Mouse (Mus musculus) left cerebral cortex, adult 18-20 months (tissue): Measurements from ENCODE around the gene Rnf213. TPM values are rescaled to one million over a fixed set of nuclear protein-coding genes. Genes with fewer than 3 reads are reported as not detected.

ENCODE experiments used
- DNase-seq, 2 experiments: peaks; one replicate each; pipeline ENCODE4 v3.0.0; 2021 to 2022; ENCODE audit warnings: low spot score in 2 of 2, mixed read lengths in 1 of 2
- total RNA-seq, 2 experiments: library from RNA; stranded (reverse); gene quantifications; 2 replicates each; pipeline ENCODE4 v1.2.3; 2021

Rnf213 gene
- total RNA-seq, 2 experiments from 2014 or later: 3.6 to 4.0 TPM

DNA sequence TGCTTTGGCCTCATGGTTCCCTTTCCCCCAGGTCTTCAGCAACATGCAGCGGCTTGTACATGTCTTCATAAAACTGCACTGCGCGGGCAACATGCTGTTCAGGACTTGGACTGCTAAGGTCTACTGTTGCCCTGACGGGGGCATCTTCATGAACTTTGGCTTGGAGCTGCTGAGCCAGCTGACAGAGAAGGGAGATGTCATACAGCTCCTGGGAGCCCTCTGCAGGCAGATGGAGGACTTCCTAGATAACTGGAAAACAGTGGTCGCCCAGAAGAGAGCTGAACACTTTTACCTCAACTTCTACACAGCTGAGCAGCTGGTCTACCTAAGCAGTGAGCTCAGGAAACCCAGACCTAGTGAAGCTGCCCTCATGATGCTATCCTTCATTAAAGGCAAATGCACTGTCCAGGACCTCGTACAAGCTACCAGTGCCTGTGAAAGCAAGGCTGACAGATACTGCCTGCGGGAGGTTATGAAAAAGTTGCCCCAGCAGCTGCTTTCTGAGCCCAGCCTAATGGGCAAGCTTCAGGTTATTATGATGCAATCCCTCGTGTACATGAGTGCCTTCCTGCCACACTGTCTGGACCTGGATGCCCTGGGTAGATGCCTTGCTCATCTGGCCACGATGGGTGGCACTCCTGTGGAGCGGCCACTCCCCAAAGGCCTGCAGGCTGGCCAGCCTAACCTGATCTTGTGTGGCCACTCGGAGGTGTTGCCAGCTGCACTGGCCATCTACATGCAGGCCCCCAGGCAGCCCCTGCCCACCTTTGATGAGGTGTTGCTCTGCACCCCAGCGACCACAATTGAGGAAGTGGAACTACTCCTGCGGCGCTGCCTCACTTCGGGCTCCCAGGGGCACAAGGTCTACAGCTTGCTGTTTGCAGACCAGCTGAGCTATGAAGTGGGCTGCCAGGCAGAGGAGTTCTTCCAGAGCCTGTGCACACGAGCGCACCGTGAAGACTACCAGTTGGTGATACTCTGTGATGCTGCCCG, 43.3 kb downstream of the Rnf213 start:
- peak; percentile 13 to 24 for DNase-seq

DNA sequence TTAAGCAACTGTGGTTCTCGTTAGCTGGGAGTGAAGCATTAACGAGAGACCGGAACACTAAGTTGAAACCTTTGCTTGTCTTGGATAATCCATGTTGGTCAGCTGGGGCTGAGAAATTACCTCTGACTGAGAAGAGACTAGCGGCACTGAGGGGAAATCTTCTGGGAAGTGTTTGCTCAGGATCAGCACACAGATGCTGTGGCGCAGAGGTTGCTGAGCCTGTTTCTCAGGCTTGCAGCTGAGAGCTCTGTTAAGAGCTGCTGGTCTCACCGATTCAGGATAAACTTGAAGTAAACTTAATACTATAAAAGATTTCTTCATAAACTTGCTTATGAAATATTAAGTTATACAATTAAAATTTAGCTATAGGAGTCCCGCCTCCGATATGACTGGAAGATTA, 45.9 kb downstream of the Rnf213 start:
- no peak for DNase-seq

DNA sequence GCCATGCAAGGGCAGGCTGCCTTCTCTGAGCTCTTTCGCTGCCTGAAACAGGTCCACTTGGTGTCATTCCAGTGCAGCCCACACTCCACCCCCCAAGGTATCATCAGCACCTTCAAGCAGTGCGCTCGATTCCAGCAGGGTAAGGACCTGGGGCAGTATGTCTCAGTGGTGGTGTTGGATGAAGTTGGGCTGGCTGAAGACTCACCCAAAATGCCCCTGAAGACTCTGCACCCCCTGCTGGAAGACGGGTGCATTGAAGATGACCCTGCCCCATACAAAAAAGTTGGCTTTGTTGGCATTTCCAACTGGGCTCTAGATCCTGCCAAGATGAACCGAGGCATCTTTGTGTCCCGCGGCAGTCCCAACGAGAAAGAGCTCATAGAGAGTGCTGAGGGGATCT, 49.3 kb downstream of the Rnf213 start:
- DNase-seq: no peak

DNA sequence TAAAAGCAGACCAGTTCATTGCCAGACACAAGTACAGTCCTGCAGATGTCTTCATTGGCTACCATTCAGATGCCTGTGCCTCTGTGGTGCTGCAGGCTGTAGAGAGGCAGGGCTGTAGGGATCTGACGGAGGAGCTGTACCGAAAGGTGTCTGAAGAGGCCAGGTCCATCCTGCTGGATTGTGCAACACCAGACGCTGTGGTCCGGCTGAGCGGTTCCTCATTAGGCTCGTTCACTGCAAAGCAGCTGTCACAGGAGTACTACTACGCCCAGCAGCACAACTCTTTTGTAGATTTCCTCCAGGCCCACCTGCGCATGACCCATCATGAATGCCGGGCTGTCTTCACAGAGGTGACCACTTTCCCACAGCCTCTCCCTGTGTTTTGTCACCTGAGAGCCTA, 50.5 kb downstream of the Rnf213 start:
- DNase-seq: no peak

DNA sequence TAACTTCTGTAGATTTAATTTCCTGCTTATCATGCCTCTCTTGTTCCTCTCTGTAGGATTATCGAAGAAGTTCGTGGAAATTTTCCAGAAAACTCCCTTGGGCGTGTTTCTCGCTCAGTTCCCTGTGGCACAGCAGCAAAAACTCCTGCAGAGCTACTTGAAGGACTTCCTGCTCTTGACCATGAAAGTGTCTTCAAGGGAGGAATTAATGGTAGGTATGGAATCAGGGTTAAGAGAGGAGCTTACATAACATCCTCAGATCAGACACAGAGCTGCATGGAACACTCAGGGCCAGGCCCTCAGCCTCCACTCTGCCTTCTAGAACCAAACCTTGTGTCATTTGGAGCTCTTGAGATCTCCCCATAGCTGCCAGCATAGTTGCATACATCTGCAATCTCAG, 63.2 kb downstream of the Rnf213 start:
- no peak for DNase-seq

DNA sequence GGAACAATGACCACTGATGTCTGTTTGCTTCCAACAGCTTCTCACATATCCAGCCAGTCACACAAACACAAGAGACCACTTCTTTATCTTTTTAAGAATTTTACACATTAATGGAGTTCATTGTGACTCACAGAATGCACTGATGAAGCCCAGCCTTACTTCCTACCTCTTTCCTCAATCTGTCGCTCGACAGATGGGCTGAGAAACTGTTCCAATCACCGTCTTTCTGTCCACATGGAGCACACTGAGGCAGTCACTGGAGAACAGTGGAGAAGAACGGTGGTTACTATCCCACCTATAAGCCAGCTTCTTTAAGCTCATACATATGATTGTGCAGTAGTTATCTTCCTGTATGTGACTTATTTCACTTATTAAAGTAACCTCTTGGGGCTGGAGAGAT, 85.0 kb downstream of the Rnf213 start:
- no peak for DNase-seq

DNA sequence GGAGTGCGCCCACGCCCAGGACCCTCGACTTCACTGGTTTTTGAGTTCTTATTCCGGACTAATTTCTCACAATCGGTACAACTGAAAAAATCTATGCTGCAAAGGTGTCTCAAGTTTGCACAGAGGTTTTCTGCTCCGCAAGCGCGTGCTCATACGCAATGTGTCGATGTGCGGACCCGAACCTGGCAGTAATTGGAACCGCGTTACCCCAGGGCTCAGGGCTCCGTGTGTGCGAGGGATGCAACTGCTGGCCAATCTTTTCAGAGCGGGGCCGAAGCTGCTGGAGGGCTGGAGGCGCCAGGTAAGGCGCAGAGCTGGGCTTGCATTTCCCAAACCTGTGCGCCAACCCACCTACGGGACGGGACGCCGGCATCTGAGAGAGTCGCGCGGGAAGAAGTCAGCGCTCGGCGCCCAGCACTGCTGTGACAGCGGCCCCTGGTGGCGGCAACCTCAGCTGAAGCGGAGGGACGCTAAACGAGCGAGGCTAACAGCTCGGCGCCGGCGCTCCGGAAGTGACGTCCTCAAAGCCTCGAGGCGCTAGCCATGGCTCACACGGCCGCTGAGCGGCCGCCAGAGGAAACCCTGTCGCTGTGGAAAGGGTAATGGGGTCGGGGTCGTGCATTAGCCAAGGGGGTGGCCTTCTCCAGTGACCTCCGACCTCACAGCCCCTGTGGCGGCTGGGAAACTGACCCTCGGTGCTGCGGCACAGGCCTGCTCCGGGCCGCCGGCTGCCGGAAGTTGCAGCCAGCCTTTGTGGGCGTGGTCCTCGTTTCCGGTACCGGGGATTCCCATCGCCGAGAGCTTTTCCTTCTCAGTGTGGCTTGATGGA, 98.2 kb downstream of the Rnf213 start, which contains the start of gene Endov:
Endov (plus strand) TSS at position 487 of the 829 bp plus-strand sequence.
- DNase-seq: peak; percentile 99 to 100

DNA sequence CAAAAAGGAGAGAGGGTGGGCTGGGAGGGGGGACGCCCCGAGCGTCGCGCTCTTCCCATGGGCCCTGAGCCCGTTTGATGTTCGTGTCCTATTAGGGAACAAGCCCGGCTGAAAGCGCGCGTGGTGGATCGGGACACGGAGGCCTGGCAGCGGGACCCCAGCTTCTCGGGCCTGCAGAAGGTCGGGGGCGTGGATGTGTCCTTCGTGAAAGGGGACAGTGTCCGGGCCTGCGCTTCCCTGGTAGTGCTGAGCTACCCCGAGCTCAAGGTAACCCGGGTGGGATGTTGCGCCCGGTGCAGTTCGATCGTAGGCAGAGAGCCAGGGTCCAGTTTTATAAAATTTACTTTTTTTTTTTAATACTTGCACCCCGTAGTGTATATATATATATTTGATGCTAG, 98.8 kb downstream of the Rnf213 start:
- no peak for DNase-seq

DNA sequence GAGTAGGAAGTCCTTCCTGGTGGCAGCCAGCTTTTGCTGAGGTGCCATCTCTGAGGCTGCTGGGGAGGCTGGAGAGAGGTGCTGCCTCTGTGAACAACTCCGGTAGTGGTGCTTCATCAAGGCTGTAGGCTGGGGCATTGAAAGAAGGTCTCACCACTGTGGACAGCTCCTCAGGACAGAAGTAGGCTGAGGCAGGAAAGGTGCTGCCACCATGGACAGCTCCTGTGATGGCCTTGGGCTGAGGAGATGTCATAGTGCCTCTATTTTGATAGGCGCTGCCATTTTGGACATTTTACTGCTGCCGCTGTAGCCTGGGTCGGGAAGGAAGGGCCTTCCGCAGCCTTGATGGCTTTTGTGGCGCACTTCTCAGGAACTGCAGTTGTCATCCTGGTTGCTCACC, 99.9 kb downstream of the Rnf213 start:
- no peak for DNase-seq

DNA sequence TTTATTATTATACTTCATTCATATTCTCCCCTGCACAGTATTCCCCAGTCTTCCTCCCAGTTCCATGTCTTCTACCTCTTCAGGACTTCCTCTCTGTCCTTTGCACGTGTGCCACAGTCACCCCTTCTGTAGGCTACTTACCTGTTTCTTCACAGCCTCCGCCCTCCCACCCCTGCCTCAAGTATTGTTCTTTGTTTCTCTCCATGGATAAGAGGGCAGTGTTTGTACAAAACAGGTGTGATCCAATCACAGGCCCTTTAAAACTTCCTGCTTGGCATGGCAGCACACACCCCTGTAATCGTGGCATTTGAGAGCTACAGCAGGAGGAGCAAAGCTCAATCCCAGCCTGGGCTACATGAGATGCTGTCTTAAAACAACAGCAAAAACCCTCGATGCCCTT, 100.6 kb downstream of the Rnf213 start:
- no peak for DNase-seq

DNA sequence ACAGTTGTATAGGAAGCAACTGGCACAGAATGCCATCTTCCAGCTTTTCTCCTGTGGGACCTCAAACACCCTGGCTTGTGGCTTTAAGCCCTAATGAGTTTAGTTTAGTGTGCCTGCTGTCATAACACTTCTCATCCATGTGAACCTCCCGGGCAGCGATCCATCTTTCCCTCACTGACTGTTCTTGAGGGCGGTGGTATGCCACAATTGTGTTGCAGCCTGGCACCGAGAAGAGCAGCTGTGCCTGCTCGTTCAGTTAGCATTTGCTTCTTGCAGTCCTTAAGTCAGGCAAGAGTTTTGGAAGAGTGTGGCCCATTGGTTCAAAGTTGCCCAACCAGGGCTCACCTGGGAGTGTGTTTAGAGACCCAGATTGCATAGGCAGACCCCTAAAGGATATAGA, 103.2 kb downstream of the Rnf213 start:
- DNase-seq: no peak

DNA sequence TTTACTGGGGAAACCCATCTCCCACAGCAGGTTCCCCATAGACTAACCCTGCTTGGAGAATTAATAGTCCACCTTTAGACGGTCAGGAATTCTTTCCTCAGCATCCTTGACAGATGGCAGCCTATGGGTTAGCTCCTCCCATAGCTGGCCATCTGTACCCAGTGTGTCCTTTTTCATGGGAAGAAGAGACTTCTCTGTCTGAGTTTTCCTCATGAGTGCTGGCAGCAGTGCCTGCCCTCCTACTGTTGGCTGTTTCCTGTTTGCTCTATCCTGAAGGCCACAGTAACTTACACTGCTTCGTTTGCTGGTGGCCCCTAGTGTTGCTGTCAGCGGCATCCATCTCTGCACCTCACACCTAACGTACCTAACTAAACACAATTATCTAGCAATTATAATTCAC, 104.6 kb downstream of the Rnf213 start:
- no peak for DNase-seq

DNA sequence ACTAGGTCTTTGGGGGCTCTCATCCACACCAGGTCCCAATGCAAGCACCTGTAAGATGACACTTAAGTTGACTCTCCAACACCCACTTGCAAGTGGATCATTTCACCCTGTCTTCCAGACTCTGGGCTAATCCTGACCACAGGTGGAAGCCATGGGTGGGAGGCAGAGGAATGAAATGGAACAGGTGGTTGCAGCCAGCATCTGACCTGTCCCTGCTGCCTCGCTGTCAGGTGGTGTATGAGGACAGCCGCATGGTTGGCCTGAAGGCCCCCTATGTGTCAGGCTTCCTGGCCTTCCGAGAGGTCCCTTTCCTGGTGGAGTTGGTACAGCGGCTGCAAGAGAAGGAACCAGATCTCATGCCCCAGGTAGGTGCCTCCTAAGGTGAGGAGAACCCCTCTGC, 106.4 kb downstream of the Rnf213 start:
- DNase-seq: no peak

DNA sequence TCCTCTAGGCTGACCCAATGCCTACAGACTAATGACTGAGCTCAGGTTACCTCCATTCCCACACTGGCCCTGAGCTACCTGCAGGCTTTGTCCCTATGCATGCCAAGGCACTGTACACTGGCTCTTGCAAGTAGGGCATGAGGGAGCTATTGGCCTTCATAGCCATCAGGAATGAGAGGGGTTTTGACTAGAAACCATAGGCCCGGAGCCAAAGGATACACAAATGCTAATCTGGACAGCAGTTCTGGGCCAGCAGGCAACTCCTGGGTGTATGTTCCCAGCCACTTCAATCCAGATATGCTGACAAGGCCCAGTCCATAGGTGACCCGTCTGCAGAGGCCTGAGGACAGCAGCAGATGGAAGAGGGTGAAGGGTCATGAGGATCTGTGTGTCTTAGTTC, 107.1 kb downstream of the Rnf213 start:
- no peak for DNase-seq

DNA sequence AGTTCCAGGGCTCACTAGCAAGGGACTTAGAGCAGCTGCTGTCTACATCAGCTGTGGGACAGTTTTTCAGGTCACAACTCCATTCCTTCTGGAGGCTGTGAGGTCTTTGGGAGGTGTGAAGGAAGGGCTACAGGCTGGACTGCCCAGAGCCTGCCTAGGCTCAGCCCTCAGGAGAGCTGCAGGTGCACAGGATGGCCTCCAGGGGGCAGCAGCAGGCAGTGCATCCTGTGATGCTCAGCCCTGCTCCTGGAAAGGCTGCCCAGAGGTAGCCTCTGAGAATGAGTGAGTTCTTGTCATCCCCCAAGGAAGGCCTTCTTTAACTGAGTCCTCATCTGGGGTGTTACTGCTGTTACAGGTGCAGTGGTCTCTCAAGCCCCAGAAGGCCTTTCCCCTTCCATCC, 110.8 kb downstream of the Rnf213 start:
- DNase-seq: peak; percentile 81 to 85

DNA sequence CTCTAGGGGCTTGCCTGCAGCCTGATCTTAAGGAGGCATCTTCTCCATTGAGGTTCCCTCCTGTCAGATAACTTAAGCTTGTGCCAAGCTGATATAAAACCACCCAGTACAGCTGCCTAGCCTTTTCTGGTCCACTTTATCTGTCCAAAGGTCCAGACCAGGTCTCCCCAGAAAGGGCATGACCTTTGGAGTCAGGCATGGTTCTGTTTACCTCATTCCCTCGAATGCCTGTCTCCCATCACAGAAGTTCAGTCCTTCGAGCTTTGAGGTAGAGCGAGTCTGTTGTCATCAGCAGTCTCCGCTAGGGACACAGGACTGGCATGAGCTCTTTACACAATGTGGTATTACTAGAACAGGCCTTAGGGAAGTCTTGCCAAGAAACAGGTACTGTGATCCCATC, 113.5 kb downstream of the Rnf213 start:
- DNase-seq: no peak

DNA sequence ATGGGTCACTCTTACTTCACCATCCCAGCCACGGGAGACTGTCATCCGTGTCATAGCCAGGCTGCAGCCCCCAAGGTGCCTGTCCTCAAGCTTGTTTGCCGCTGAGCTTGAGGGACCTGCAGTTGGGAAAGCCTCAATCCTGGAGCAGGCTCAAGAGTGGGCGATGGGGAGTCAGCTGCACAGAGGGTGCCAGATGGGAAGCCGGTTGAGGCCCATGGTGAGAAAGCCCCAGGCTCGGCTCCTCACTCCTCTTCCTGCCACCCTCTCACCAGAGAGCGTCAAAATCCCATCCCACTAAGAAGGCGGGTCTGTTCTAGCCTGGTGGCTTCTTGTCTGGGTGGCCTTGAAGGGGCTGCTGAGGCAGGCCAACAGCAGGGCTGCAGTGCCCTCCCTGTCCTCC, 114.9 kb downstream of the Rnf213 start:
- peak; percentile 75 to 87 for DNase-seq

DNA sequence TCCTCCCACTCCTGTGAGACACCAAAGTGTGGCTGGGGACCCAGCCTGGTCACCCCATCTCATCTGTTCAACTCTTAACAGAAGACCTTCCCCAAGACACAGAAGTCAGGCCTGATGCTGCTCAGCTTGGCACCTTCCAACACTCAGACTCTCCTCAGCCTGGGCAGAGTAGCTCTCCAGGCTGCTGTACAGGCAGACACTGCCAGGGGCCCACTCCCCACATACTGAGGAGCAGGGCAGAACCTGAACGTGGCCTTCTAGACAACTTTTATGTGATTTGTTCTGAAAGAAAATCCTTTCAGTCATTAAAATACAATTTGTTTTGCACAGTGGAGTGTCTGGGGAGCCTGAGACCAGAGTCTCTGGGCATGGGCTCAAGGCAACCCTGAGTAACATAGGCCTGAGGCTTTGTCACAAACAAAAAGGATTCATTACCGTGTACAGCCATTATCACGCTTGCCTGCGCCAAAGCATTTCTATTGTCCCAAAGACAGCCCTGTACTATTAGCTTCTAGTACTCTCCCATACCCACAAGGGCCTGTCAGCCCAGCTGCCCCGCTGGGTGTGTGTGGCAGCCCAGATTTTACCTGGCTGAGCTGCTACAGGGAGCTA, 116.4 kb downstream of the Rnf213 start:
- no peak for DNase-seq

DNA sequence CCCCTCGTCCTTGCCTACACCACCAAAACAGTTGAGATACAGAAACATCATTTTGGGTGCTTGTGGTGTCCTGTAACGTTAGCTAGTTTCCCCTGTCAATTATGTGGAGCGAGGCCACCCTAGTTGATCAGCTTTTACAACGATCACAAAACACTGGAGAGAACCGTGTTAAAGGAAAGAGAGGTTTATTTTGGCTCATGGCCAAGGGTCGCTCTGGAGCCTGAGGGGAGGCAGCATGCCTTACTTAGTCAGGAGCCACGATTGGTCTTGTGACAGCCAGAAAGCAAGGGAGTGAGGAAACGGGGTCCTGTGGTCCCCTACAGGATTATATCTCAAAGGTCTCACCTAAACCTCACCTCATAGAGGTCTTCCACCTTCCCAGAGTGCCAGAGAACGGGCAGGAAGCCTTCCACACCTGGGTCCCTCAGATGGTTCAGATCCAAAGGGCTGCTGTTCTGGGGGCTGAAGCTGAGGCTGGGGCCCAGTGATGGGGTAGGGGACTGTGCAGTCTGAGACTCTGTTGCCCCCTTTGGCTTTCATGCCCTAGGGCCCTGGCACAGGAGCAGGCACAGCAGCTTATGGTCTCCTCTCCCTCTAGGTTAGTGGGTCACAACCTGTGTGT, 120.2 kb downstream of the Rnf213 start:
- no peak for DNase-seq

DNA sequence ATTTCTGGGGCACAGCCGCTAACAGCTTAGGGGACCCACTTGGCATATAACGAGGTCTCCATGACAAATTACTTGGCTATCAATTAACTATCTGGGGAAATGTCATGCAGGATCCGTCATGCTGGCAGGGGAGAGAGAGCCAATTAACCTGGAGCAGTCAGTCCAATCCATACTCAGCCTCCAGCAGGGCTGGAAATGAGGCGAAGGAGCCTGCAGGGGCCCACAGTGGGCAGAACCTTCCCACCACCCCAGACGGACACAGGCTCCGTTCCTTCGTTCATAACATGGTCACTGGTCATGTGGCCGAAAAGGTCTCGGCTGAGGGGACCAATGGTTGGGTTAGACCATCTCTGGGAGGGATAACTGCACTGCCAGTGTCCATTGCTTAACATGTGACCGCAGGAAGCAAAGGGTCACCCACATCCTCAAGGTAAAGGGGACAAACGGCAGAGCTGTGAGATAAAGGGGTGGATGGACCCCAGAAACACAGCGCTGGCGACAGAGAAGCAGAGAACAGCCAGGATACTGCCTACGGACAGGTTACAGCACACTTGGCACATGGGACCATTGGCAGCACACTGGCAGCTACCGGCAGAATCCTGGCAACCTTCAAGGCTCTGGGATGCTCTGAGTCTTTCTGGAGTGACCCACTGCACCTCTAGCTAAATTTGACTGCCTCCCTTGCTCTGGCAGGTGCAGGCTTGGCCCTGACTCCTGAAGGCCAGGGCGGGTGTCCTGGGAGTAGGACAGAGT, 121.4 kb downstream of the Rnf213 start:
- DNase-seq: no peak
